Mouse (Mus musculus): ENCODE results near the gene Lypd3.

DNA sequence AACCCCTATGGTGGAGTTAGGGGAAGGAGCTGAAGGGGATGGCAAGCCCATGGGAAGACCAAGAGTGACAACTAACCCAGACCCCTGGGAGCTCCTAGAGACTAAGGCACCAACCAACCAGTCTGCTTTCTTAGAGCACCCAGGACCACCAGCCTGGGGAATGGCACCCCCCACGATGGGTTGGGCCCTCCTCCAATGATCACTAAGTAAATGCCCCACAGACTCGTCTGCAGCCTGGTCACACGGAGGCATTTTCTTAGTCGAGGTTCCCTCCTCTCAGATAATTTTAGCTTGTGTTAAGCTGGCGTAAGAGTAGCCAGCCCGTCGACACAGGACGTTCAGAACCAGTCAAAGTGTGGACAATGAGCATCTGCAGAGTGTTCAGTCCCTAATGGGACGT lies 28.6 kb downstream of the Lypd3 start:
- TF ChIP-seq CTCF (IDR thresholded peaks at IDR 0.05; ENCODE audit: low read depth) (no peak), EP300 (IDR thresholded peaks at IDR 0.05; ENCODE audit: low read depth) (no peak)

Measured in liver, postnatal 0 days (tissue).